Mouse (Mus musculus) CD4-positive naive resting alpha-beta T cell, adult 57 days (primary cell): ENCODE results near the gene Lctl. TPM values are rescaled to one million over a fixed set of nuclear protein-coding genes. Genes with fewer than 3 reads are reported as not detected.

Experiments
- total RNA-seq: library from RNA; stranded (reverse); gene quantifications from one replicate; pipeline ENCODE4 v1.2.4, GENCODE M21; 2023

Gene Lctl
- total RNA-seq = not detected

DNA sequence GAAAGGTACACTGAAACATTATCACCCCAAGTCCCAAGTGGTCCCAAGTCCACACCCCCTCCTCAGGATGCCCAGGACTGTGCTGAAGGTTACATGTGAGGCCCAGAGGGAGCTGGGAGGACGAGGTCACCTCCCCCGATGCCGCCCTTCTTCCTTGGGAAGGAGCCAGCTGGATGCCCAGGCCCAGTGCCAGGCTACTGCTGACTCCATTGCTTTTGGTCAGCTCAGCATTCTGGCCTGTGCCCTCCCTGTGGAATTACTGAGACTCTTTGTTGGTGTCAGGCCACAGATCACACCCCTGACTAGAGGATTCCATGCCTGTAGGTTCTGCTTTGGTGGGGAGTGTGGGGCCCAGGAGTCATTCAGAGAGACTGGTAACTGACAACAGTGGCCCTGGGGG lies at the start of gene Lctl:
TSS of gene Lctl (plus strand) at position 272 of the 400 bp plus-strand sequence.

GRCm38 (mm10) chr9:64172816-64173665 lies 56.1 kb downstream of the Lctl start, which contains the start of the genes Zwilch and Rpl4:
Gene Zwilch, minus strand, starts transcription at chr9:64173104.
Gene Rpl4, plus strand, starts transcription at chr9:64173375.

GRCm38 (mm10) chr9:64178974-64179646 lies 62.2 kb downstream of the Lctl start, which contains the start of gene Snapc5:
Gene Snapc5, plus strand, starts transcription at chr9:64179274.

Other genes with a start within 250 kb of the Lctl start
- not detected for gene Smad6, start 95.1 kb upstream of the Lctl start, total RNA-seq
- 7.4 TPM for gene Zwilch, start 56.0 kb downstream of the Lctl start, total RNA-seq
- 2,253 TPM for gene Rpl4, start 56.2 kb downstream of the Lctl start, total RNA-seq
- 29.6 TPM for gene Snapc5, start 62.1 kb downstream of the Lctl start, total RNA-seq
- gene Uchl4, start 118.1 kb downstream of the Lctl start, total RNA-seq = 0.74 TPM
- gene Map2k1, start 136.5 kb downstream of the Lctl start, total RNA-seq = 57.3 TPM
- gene Tipin, start 164.4 kb downstream of the Lctl start, total RNA-seq = 12.8 TPM
- 23.5 TPM for gene Dis3l, start 224.1 kb downstream of the Lctl start, total RNA-seq